Mouse (Mus musculus) gastrocnemius, postnatal 25 days (tissue): ENCODE measurements around the gene Rptor. TPM values are rescaled to one million over a fixed set of nuclear protein-coding genes. Genes with fewer than 3 reads are reported as not detected.
A peak's percentile ranks its signal among the peaks of the same experiment; 100 is the strongest.

ENCODE experiments used
- DNase-seq: peaks from one replicate; pipeline ENCODE4 v3.0.0; 2022
- total RNA-seq, 2 experiments: library from RNA; stranded (reverse); gene quantifications; 1 replicate in 1 of 2; 2 replicates in 1 of 2; pipeline ENCODE4 v1.2.3; 2021

The Rptor gene
- total RNA-seq, 2 experiments from 2014 or later, result 23.7 to 24.8 TPM

- DNase-seq, result no peak
These were observed 811 bp downstream of the Rptor start for GRCm38 (mm10) chr11:119603527-119603905.

GRCm38 (mm10) chr11:119607464-119607863, 4.8 kb downstream of the Rptor start:
- no peak for DNase-seq

- no peak for DNase-seq
These were observed 8.8 kb downstream of the Rptor start for GRCm38 (mm10) chr11:119611496-119611895.

- DNase-seq, result no peak
These were observed 9.5 kb downstream of the Rptor start for GRCm38 (mm10) chr11:119612179-119612578.

- DNase-seq, result no peak
These were observed 12.4 kb downstream of the Rptor start for GRCm38 (mm10) chr11:119615087-119615486.

- no peak for DNase-seq
These were observed 16.1 kb downstream of the Rptor start for GRCm38 (mm10) chr11:119618763-119619162.

GRCm38 (mm10) chr11:119621266-119621665, 18.6 kb downstream of the Rptor start:
- DNase-seq, result no peak

- DNase-seq, result no peak
These were observed 21.1 kb downstream of the Rptor start for GRCm38 (mm10) chr11:119623800-119624199.

GRCm38 (mm10) chr11:119624401-119624800, 21.7 kb downstream of the Rptor start:
- peak; percentile 61 for DNase-seq

- DNase-seq, result no peak
These were observed 22.2 kb downstream of the Rptor start for GRCm38 (mm10) chr11:119624955-119625354.

- DNase-seq, result no peak
These were observed 22.8 kb downstream of the Rptor start for GRCm38 (mm10) chr11:119625476-119625875.

- DNase-seq, result no peak
These were observed 23.2 kb downstream of the Rptor start for GRCm38 (mm10) chr11:119625943-119626342.

GRCm38 (mm10) chr11:119627243-119627642, 24.5 kb downstream of the Rptor start:
- no peak for DNase-seq

GRCm38 (mm10) chr11:119629072-119629471, 26.4 kb downstream of the Rptor start:
- no peak for DNase-seq

GRCm38 (mm10) chr11:119630329-119630728, 27.6 kb downstream of the Rptor start:
- DNase-seq, result no peak

GRCm38 (mm10) chr11:119631222-119631870, 28.6 kb downstream of the Rptor start:
- no peak for DNase-seq

- DNase-seq, result no peak
These were observed 33.7 kb downstream of the Rptor start for GRCm38 (mm10) chr11:119636371-119636883.

- DNase-seq, result no peak
These were observed 34.8 kb downstream of the Rptor start for GRCm38 (mm10) chr11:119637519-119637918.

- DNase-seq, result no peak
These were observed 37.8 kb downstream of the Rptor start for GRCm38 (mm10) chr11:119640491-119640890.

- no peak for DNase-seq
These were observed 39.2 kb downstream of the Rptor start for GRCm38 (mm10) chr11:119641831-119642381.

GRCm38 (mm10) chr11:119643347-119643746, 40.6 kb downstream of the Rptor start:
- DNase-seq, result no peak

- DNase-seq, result no peak
These were observed 41.4 kb downstream of the Rptor start for GRCm38 (mm10) chr11:119644140-119644539.

- no peak for DNase-seq
These were observed 42.1 kb downstream of the Rptor start for GRCm38 (mm10) chr11:119644612-119645379.
